Mouse (Mus musculus): ENCODE data around the gene Rem2. TPM values are rescaled to one million over a fixed set of nuclear protein-coding genes. Genes with fewer than 3 reads are reported as not detected.

Gene Rem2
- total and polyA plus RNA-seq, 3 experiments, result 4.8 to 38.8 TPM; not detected in 1

GRCm38 (mm10) chr14:54492345-54493131, 16.6 kb downstream of the Rem2 start:
- no peak for TF ChIP-seq JUND (IDR thresholded peaks at IDR 0.05; ENCODE audit: low read depth, low read length)
- TF ChIP-seq NELFE (IDR thresholded peaks at IDR 0.05; ENCODE audit: low read depth, low read length), result no peak
- no peak for TF ChIP-seq NRF1 (IDR thresholded peaks at IDR 0.05; ENCODE audit: insufficient read depth, low read depth, low read length, poor library complexity, severe bottlenecking)
- no peak for TF ChIP-seq TCF12 (IDR thresholded peaks at IDR 0.05; ENCODE audit: low read depth, low read length)
- no peak for TF ChIP-seq UBTF (IDR thresholded peaks at IDR 0.05; ENCODE audit: borderline replicate concordance, insufficient read depth, low read depth, low read length)
- no peak for TF ChIP-seq ZMIZ1 (IDR thresholded peaks at IDR 0.05; ENCODE audit: low read depth, low read length)
- H3K27ac ChIP-seq (ENCODE audit: control insufficient read depth, low read depth, low read length), result no peak overlapping the region
- peak; percentile 81 for DNase-seq (ENCODE audit: low read depth, low spot score)

GRCm38 (mm10) chr14:54493236-54493635, 17.3 kb downstream of the Rem2 start:
- H3K4me1 ChIP-seq (ENCODE audit: control insufficient read depth in 1 of 2, insufficient read depth in 2 of 2, low read length in 2 of 2), result peaks cover 2 to 7% of the 10 kb centered on the region in 2 experiments
- no peak overlapping the region for H3K9ac ChIP-seq (ENCODE audit: control insufficient read depth, low read depth, low read length, poor library complexity, severe bottlenecking)
- peaks cover 0 to 3% of the 10 kb centered on the region in 2 experiments; a peak in 1 of 4 replicates for H3K36me3 ChIP-seq (ENCODE audit: control insufficient read depth in 1 of 2, insufficient read depth in 2 of 2, low read length in 2 of 2)
- no peak for DNase-seq (ENCODE audit: low read depth, low spot score)
- TF ChIP-seq NELFE (IDR thresholded peaks at IDR 0.05; ENCODE audit: low read depth, low read length) (no peak), SIN3A (IDR thresholded peaks at IDR 0.05; ENCODE audit: low read length) (no peak), UBTF (IDR thresholded peaks at IDR 0.05; ENCODE audit: borderline replicate concordance, insufficient read depth, low read depth, low read length) (no peak), TAL1 (IDR thresholded peaks at IDR 0.05; ENCODE audit: low read length) (no peak), JUND (IDR thresholded peaks at IDR 0.05; ENCODE audit: low read depth, low read length) (no peak), TCF12 (IDR thresholded peaks at IDR 0.05; ENCODE audit: low read depth, low read length) (no peak), EP300 (IDR thresholded peaks at IDR 0.05; ENCODE audit: low read depth in 1 of 2, low read length in 2 of 2) (no peak), CHD1 (IDR thresholded peaks at IDR 0.05; ENCODE audit: low read depth, low read length) (no peak), ZMIZ1 (IDR thresholded peaks at IDR 0.05; ENCODE audit: low read depth, low read length) (no peak), POLR2AphosphoS2 (IDR thresholded peaks at IDR 0.05; ENCODE audit: low read length) (no peak), RAD21 (IDR thresholded peaks at IDR 0.05; ENCODE audit: low read depth, low read length) (no peak), NRF1 (IDR thresholded peaks at IDR 0.05; ENCODE audit: insufficient read depth, low read depth, low read length, poor library complexity, severe bottlenecking) (no peak), ELF1 (IDR thresholded peaks at IDR 0.05; ENCODE audit: low read depth, low read length) (no peak), GABPA (IDR thresholded peaks at IDR 0.05; ENCODE audit: low read depth, low read length) (no peak), HCFC1 (IDR thresholded peaks at IDR 0.05; ENCODE audit: low read depth, low read length) (no peak), MXI1 (IDR thresholded peaks at IDR 0.05; ENCODE audit: low read depth, low read length) (no peak), GATA1 (IDR thresholded peaks at IDR 0.05; ENCODE audit: low read depth, low read length) (no peak), MEF2A (IDR thresholded peaks at IDR 0.05; ENCODE audit: extremely low read depth, insufficient replicate concordance, low read depth, low read length, poor library complexity, severe bottlenecking) (no peak), MAZ (IDR thresholded peaks at IDR 0.05; ENCODE audit: low read depth, low read length) (no peak), POLR2A (IDR thresholded peaks at IDR 0.05; ENCODE audit: control insufficient read depth in 1 of 2, insufficient read depth in 1 of 2, low read depth in 1 of 2, low read length in 2 of 2, poor library complexity in 1 of 2) (no peak)
- H3K27ac ChIP-seq (ENCODE audit: control insufficient read depth, low read depth, low read length), result no peak overlapping the region
- no peaks in the 10 kb centered on the region for H3K79me2 ChIP-seq (ENCODE audit: control insufficient read depth, insufficient read depth, low read length, poor library complexity)
- H3K4me3 ChIP-seq (ENCODE audit: control insufficient read depth in 1 of 2, insufficient read depth in 1 of 2, low read depth in 2 of 2, low read length in 2 of 2), result no peak overlapping the region
- H3K9me3 ChIP-seq (replicated peaks; ENCODE audit: insufficient read depth, low read length), result no peaks in the 10 kb centered on the region
- H3K27me3 ChIP-seq (ENCODE audit: control insufficient read depth in 1 of 2, insufficient read depth in 2 of 2, low read length in 2 of 2), result no peaks in the 10 kb centered on the region

More at GRCm38 (mm10) chr14:54492345-54493131, 16.6 kb downstream of the Rem2 start:
- peaks cover 2 to 10% of the 10 kb centered on the region in 2 experiments for H3K4me1 ChIP-seq (ENCODE audit: control insufficient read depth in 1 of 2, insufficient read depth in 2 of 2, low read length in 2 of 2)
- no peaks in the 10 kb centered on the region for H3K79me2 ChIP-seq (ENCODE audit: control insufficient read depth, insufficient read depth, low read length, poor library complexity)
- no peaks in the 10 kb centered on the region for H3K27me3 ChIP-seq (ENCODE audit: control insufficient read depth in 1 of 2, insufficient read depth in 2 of 2, low read length in 2 of 2)
- no peak overlapping the region for H3K4me3 ChIP-seq (ENCODE audit: control insufficient read depth in 1 of 2, insufficient read depth in 1 of 2, low read depth in 2 of 2, low read length in 2 of 2)
- H3K9ac ChIP-seq (ENCODE audit: control insufficient read depth, low read depth, low read length, poor library complexity, severe bottlenecking), result no peak overlapping the region
- no peaks in the 10 kb centered on the region for H3K9me3 ChIP-seq (replicated peaks; ENCODE audit: insufficient read depth, low read length)
- peaks cover 0 to 7% of the 10 kb centered on the region in 2 experiments; a peak in 2 of 4 replicates for H3K36me3 ChIP-seq (ENCODE audit: control insufficient read depth in 1 of 2, insufficient read depth in 2 of 2, low read length in 2 of 2)

All from MEL (cell line).